Mouse (Mus musculus) ES-Bruce4 (cell line): ENCODE measurements around the gene Ror2.

Experiments used
- CTCF ChIP-seq: IDR thresholded peaks from one replicate; pipeline ENCODE4 v1.8.1; 2011; ENCODE audit warnings: low read depth, low read length
- EP300 ChIP-seq: IDR thresholded peaks from 2 replicates; pipeline ENCODE4 v1.6.1; 2011; ENCODE audit warnings: low read depth, low read length; ENCODE audit not compliant: insufficient read depth
- POLR2A ChIP-seq: IDR thresholded peaks from one replicate; pipeline ENCODE4 v1.8.1; 2011; ENCODE audit warnings: low read length; ENCODE audit not compliant: insufficient read depth

DNA sequence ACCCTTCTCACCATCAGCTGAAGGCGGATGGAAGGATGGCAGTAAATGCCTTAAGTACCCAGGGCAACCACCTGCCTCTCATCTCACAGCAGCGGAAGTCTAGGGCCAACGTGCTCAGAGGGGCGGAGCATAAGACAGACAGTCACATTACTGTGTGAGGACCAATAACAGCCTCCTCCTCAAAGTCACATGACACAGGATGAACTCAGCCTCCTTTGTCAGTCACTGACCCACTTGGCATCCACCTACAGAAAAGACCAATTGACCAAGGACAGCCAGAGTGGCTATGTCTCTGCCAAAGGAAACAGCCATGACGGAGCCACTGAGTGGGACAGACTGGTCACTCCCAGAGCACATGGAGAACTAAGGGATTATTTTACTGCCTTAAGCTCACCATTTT, 160.3 kb downstream of the Ror2 start:
- TF ChIP-seq CTCF (no peak), EP300 (no peak), POLR2A (no peak)
